Mouse (Mus musculus) thymus, adult 2 months (tissue): ENCODE results near the gene Rnf113a2.

ENCODE experiments used
- CTCF ChIP-seq: fragments of 200-500 bp; IDR thresholded peaks from 2 replicates; pipeline ENCODE4 v1.5.1; 2012; ENCODE audit warnings: mild to moderate bottlenecking, control low read depth, low read length, moderate library complexity, borderline replicate concordance; ENCODE audit not compliant: control insufficient read depth, poor library complexity, insufficient read depth; ENCODE audit errors: extremely low read depth
- POLR2A ChIP-seq: fragments of 200-500 bp; IDR thresholded peaks from 2 replicates; pipeline ENCODE4 v1.6.1; 2012; ENCODE audit warnings: mild to moderate bottlenecking, low read length, control low read depth, moderate library complexity; ENCODE audit not compliant: control insufficient read depth, poor library complexity, insufficient read depth; ENCODE audit errors: extremely low read depth

DNA sequence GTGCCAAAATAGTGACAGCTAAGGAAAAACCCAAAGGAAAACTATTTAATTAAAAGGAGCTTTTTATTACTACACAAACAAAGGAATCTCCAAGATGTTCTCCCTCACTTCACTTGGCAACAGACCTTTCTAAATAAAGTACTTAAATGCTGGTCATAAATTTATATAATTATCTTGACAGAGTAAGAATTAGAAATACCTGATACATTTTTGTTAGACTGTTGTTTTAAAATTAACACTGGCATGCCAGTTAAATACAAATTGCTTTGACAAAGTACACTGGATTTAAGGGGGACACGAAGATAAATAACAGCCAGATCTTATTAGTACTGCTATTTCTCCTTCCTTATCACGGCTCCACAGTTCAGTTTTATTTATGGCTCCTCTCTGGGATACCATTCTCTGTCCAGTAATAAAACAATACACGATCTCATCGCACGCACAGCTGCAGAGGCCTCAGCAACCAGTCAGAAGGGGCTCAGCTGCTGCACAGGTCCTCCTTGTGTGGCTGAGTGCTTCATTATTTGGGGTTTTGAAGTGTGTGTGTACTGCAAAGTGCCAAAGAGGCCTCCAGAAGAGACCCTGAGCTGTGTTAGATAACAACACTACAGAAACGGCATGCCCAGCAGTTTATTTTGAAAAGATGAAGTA is 43.0 kb upstream of the Rnf113a2 start:
- TF ChIP-seq POLR2A = no peak
- no peak for TF ChIP-seq CTCF
